Mouse (Mus musculus) intestine, embryonic 14.5 days (tissue): ENCODE data around the gene Ntm. TPM values are rescaled to one million over a fixed set of nuclear protein-coding genes. Genes with fewer than 3 reads are reported as not detected.

Experiments
- ATAC-seq: fragments of 200-750 bp; cut with Nextera tagmentation; replicated peaks from 2 replicates; pipeline ENCODE4 v1.8.0; 2017; ENCODE audit warnings: low read depth, moderate number of reproducible peaks, moderate TSS enrichment, moderate library complexity; ENCODE audit not compliant: low FRiP score, low TSS enrichment
- DNase-seq: peaks from one replicate; pipeline ENCODE4 v3.0.0-alpha.2; 2018; ENCODE audit warnings: low spot score
- H3K27ac ChIP-seq: fragments of 300-500 bp; sonication (generic); 2 replicates; pipeline ENCODE4 v1.5.1; 2014; ENCODE audit warnings: low read depth, mild to moderate bottlenecking, control low read depth
- H3K27me3 ChIP-seq: fragments of 300-500 bp; sonication (generic); replicated peaks from 2 replicates; pipeline ENCODE4 v1.6.1; 2014; ENCODE audit warnings: low read length, control low read depth; ENCODE audit not compliant: control insufficient read depth, insufficient read depth
- H3K36me3 ChIP-seq: fragments of 300-500 bp; sonication (generic); 2 replicates; pipeline ENCODE4 v1.6.1; 2014; ENCODE audit warnings: low read length, control low read depth; ENCODE audit not compliant: control insufficient read depth, insufficient read depth
- H3K4me1 ChIP-seq: fragments of 300-500 bp; sonication (generic); replicated peaks from 2 replicates; pipeline ENCODE4 v1.6.1; 2014; ENCODE audit warnings: low read length, control low read depth, mixed read lengths; ENCODE audit not compliant: control insufficient read depth, insufficient read depth
- H3K4me2 ChIP-seq: fragments of 300-500 bp; sonication (generic); 2 replicates; pipeline ENCODE4 v1.6.1; 2014; ENCODE audit warnings: low read length
- H3K4me3 ChIP-seq: fragments of 300-500 bp; sonication (generic); 2 replicates; pipeline ENCODE4 v1.5.1; 2014; ENCODE audit warnings: low read depth, low read length, control low read depth, mixed read lengths
- H3K9ac ChIP-seq: fragments of 300-500 bp; sonication (generic); 2 replicates; pipeline ENCODE4 v1.6.1; 2014; ENCODE audit warnings: mild to moderate bottlenecking, low read length
- H3K9me3 ChIP-seq: fragments of 300-500 bp; sonication (generic); 2 replicates; pipeline ENCODE4 v1.6.1; 2016; ENCODE audit warnings: low read length, control low read depth; ENCODE audit not compliant: control insufficient read depth
- WGBS: fragments of 180-500 bp; shearing (Covaris S2); extraction: QIAGEN DNeasy Blood & Tissue Kit; methylation state at CpG from one replicate; pipeline ENCODE4 v1.1.7; 2014; 5-methylcytosine and 5-hydroxymethylcytosine counted together
- polyA plus RNA-seq: library from polyadenylated mRNA; unstranded; fragments of >200 nt; fragmentation: Nextera tagmentation; extraction: Ambion mirVana; gene quantifications from 2 replicates; pipeline ENCODE4 v1.2.1, GENCODE M21; 2014

The Ntm gene
- polyA plus RNA-seq, 1 experiment from 2014 or later: 11.6 TPM

GRCm38 (mm10) chr9:29568571-29568970, 394.4 kb downstream of the Ntm start:
- H3K27me3 ChIP-seq: no peaks in the 10 kb centered on the region
- H3K9ac ChIP-seq: no peak overlapping the region
- no peak overlapping the region for H3K4me2 ChIP-seq
- H3K4me1 ChIP-seq: no peaks in the 10 kb centered on the region
- H3K9me3 ChIP-seq: no peaks in the 10 kb centered on the region
- WGBS: 64% methylated on average over 5 of the region's 5 CpGs
- ATAC-seq (no peak), DNase-seq (no peak)
- no peak overlapping the region for H3K4me3 ChIP-seq
- no peaks in the 10 kb centered on the region for H3K36me3 ChIP-seq
- no peak overlapping the region for H3K27ac ChIP-seq

GRCm38 (mm10) chr9:29562419-29563071, 400.4 kb downstream of the Ntm start:
- Histone ChIP-seq H3K4me1 (no peaks in the 10 kb centered on the region), H3K27ac (no peak overlapping the region), H3K9ac (no peak overlapping the region), H3K27me3 (no peaks in the 10 kb centered on the region), H3K36me3 (no peaks in the 10 kb centered on the region), H3K4me2 (no peak overlapping the region), H3K9me3 (no peaks in the 10 kb centered on the region), H3K4me3 (no peak overlapping the region)
- no peak for ATAC-seq
- WGBS: 96% methylated on average over 5 of the region's 5 CpGs
- no peak for DNase-seq

DNA sequence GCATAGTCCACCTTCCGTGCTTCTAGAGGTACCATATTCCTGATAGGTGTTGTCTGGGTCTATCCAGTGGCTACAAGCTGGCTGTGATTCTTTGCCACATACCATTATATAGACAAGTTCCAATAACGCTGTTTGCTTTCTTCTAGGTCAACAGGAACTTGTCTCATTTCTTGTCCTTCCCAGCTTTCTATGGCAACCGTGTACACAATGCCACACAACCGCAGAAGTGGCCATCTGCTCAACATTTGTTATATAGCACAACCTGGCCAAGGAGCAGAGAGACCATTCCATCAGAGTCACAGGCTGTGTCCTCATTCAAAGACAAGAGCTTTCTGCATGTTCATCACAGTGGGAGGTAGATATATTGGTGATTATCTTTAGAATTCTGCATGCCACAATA, 404.0 kb downstream of the Ntm start:
- no peak overlapping the region for H3K4me3 ChIP-seq
- no peak overlapping the region for H3K4me2 ChIP-seq

DNA sequence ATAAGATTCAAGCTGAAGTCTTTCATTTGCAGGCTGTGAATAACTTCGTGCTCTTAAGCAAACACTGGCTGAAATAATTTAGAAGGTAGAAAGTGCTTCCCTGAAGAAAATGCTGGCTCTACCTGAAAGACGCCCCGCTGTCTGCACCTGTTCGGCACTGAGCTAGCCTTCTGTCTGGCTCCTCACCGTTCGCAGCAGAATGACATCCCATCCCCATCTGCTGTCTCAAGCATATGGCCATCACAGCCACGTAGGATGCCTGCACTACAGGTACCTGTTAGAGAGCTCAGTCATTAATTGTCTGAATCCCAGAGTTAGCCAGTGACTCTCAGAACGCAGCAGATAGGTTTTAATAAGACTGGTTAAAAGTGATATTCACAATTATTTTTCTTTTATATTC, 412.4 kb downstream of the Ntm start:
- no peaks in the 10 kb centered on the region for H3K9me3 ChIP-seq
- no peaks in the 10 kb centered on the region for H3K4me1 ChIP-seq
- 79% methylated on average over 8 of the region's 8 CpGs for WGBS
- no peak overlapping the region for H3K4me3 ChIP-seq
- DNase-seq (no peak), ATAC-seq (no peak)
- H3K36me3 ChIP-seq: no peaks in the 10 kb centered on the region
- no peak overlapping the region for H3K27ac ChIP-seq
- no peak overlapping the region for H3K4me2 ChIP-seq
- H3K27me3 ChIP-seq: no peaks in the 10 kb centered on the region
- H3K9ac ChIP-seq: no peak overlapping the region

More for the DNA sequence above, 404.0 kb downstream of the Ntm start:
- no peak overlapping the region for H3K27ac ChIP-seq
- H3K27me3 ChIP-seq: no peaks in the 10 kb centered on the region
- no peak overlapping the region for H3K9ac ChIP-seq
- no peaks in the 10 kb centered on the region for H3K36me3 ChIP-seq
- no peak for DNase-seq
- WGBS: 87% methylated on average over 4 of the region's 4 CpGs
- H3K9me3 ChIP-seq: no peaks in the 10 kb centered on the region
- ATAC-seq: no peak
- no peaks in the 10 kb centered on the region for H3K4me1 ChIP-seq

GRCm38 (mm10) chr9:29550107-29550506, 412.8 kb downstream of the Ntm start:
- no peak overlapping the region for H3K9ac ChIP-seq
- no peaks in the 10 kb centered on the region for H3K36me3 ChIP-seq
- DNase-seq (no peak), ATAC-seq (no peak)
- H3K4me3 ChIP-seq: no peak overlapping the region
- WGBS: 90% methylated on average over 8 of the region's 8 CpGs
- H3K9me3 ChIP-seq: no peaks in the 10 kb centered on the region
- H3K27me3 ChIP-seq: no peaks in the 10 kb centered on the region
- H3K4me2 ChIP-seq: no peak overlapping the region
- no peak overlapping the region for H3K27ac ChIP-seq
- H3K4me1 ChIP-seq: no peaks in the 10 kb centered on the region

DNA sequence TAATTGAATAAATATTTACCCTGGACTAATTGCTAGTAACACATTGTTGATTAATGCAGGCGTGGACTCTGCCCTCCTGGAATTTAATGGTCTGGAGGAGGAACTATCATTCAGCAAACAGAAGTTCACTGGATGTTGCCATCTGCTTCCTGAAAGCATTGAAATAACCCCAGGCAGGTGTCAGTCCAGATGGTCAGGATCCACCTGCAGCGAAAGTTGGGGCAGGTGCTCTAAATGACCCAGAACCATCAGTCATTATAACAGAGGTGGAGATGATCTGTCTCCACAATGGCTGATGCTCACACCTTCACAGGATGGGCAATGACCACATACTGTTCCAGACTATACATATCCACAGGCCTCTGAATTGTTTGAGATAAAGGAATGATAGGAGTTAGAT, 426.5 kb downstream of the Ntm start:
- Histone ChIP-seq H3K4me3 (no peak overlapping the region), H3K9me3 (no peaks in the 10 kb centered on the region), H3K4me1 (no peaks in the 10 kb centered on the region), H3K36me3 (no peaks in the 10 kb centered on the region), H3K4me2 (no peak overlapping the region), H3K9ac (no peak overlapping the region), H3K27ac (no peak overlapping the region), H3K27me3 (no peaks in the 10 kb centered on the region)
- no peak for ATAC-seq
- WGBS: 77% methylated on average over 2 of the region's 2 CpGs
- DNase-seq: no peak

DNA sequence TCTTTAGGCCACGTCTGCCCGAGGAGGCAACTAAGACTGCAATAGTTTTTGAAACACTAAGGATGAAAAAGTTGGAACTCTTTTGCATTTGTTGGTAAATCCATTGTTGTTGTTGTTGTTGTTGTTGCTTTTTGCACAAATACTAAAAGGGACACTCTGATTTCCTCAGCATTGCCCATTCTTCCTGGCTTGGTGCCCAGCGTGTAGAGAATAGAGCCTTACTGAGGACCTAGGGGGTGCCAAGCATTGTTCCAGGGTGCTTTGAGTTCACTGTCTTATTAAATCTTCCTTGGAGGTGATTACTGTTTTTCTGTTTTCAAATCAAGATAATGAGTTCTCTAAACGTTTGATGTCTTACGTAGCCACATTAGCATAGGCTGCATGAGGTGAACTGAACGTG, 428.2 kb downstream of the Ntm start:
- 85% methylated on average over 6 of the region's 6 CpGs for WGBS

DNA sequence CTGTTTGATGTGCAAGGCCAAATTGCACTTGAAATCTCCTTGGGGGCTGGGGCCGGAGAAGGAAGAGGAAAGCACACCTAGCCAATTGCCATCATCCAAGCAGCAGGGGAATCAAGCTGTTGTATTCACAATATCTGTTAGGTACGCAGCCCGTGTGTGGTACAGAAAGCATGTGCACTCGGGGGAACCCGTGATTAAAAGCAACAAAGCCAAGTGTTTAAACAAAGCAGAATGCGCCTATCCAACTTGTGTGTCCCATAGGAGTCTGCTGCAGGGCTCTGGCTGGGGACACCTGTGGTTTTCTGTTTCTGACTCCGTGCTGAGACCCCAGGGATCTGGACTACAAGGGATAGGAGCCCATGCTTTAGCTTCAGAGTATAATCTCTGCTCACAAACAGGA, 428.6 kb downstream of the Ntm start:
- Histone ChIP-seq H3K27me3 (no peaks in the 10 kb centered on the region), H3K4me3 (no peak overlapping the region), H3K4me1 (no peaks in the 10 kb centered on the region), H3K36me3 (no peaks in the 10 kb centered on the region), H3K9ac (no peak overlapping the region), H3K4me2 (no peak overlapping the region), H3K27ac (no peak overlapping the region), H3K9me3 (no peaks in the 10 kb centered on the region)
- ATAC-seq: no peak
- 64% methylated on average over 7 of the region's 7 CpGs for WGBS
- no peak for DNase-seq

More for the DNA sequence above, 428.2 kb downstream of the Ntm start:
- no peaks in the 10 kb centered on the region for H3K9me3 ChIP-seq
- no peak overlapping the region for H3K4me3 ChIP-seq
- ATAC-seq (no peak), DNase-seq (no peak)
- no peaks in the 10 kb centered on the region for H3K4me1 ChIP-seq
- H3K36me3 ChIP-seq: no peaks in the 10 kb centered on the region
- H3K9ac ChIP-seq: no peak overlapping the region
- no peak overlapping the region for H3K27ac ChIP-seq
- no peaks in the 10 kb centered on the region for H3K27me3 ChIP-seq
- H3K4me2 ChIP-seq: no peak overlapping the region

GRCm38 (mm10) chr9:29533556-29533955, 429.4 kb downstream of the Ntm start:
- no peaks in the 10 kb centered on the region for H3K4me1 ChIP-seq
- no peak overlapping the region for H3K9ac ChIP-seq
- no peak overlapping the region for H3K27ac ChIP-seq
- no peaks in the 10 kb centered on the region for H3K36me3 ChIP-seq
- DNase-seq: no peak
- no peak overlapping the region for H3K4me3 ChIP-seq
- WGBS: 47% methylated on average over 1 of the region's 1 CpGs
- H3K9me3 ChIP-seq: no peaks in the 10 kb centered on the region
- no peaks in the 10 kb centered on the region for H3K27me3 ChIP-seq
- H3K4me2 ChIP-seq: no peak overlapping the region
- no peak for ATAC-seq
